Mouse (Mus musculus): ENCODE measurements around the gene Arvcf. TPM values are rescaled to one million over a fixed set of nuclear protein-coding genes. Genes with fewer than 3 reads are reported as not detected.

Arvcf gene
- polyA plus RNA-seq, 1 experiment = 11.6 TPM

DNA sequence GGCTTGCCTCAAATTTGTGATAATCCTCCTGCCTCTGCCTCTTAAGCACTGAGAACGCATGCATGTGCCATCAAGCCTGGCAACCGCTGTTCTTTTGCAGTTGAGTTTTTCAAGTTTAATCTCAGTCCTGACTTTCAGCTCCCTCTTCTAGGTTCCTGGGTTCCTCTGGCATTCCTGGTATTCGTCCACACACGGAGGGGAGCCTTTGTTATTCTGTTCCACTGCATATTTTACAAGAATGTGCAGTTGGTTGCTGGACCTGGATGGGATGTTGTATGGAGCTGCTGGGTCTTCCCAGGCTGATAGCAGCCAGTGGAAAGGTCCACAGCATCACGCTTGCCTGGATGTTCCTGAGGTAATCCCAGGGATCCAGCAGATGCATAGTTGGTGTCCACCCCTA is 37.4 kb downstream of the Arvcf start:
- 83% methylated on average over 5 of the region's 5 CpGs for WGBS
- DNase-seq (ENCODE audit: low read depth, low spot score) = no peak

DNA sequence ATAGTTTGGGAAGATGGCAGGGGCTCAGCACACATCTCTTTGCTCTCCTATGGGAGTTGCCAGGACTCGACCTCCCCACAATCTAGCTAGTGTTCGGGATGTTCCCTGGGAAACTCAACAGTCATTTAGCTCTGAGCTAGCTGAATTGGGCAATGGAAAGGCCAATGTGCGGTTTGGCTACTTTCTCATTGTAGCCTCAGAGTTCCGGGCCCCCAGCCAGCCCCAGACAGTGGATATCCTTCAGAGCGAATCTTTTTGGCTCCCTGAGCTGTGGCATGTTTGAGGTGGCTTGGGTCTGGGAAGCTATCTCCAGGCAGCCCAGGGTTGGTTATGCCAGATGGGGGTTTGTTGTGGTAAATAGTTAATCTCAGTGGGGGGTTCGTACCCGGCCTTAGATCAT is 38.5 kb downstream of the Arvcf start:
- 69% methylated on average over 7 of the region's 7 CpGs for WGBS

DNA sequence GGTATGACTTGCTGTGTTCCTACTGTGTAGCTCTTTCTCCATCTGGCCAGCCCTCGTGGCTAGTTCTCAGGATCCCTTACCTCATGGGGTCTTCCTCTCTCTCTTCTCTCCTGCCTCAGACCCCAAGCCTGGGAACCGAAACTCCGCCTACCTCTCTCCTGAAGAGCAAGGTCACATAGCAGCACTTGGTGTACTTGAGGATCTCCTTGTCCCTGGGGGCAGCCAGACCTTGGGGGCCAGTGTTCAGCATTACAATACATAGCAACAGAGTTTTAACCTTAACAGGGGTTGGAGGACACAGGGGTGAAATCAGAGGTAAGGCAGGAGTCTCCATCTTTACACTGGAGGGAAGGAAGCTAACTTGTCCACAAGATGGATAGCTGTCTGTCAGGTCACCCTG is 39.0 kb downstream of the Arvcf start:
- 72% methylated on average over 3 of the region's 3 CpGs for WGBS
- DNase-seq (ENCODE audit: low read depth, low spot score) = no peak

More for the DNA sequence above, 38.5 kb downstream of the Arvcf start:
- DNase-seq (ENCODE audit: low read depth, low spot score) = no peak

DNA sequence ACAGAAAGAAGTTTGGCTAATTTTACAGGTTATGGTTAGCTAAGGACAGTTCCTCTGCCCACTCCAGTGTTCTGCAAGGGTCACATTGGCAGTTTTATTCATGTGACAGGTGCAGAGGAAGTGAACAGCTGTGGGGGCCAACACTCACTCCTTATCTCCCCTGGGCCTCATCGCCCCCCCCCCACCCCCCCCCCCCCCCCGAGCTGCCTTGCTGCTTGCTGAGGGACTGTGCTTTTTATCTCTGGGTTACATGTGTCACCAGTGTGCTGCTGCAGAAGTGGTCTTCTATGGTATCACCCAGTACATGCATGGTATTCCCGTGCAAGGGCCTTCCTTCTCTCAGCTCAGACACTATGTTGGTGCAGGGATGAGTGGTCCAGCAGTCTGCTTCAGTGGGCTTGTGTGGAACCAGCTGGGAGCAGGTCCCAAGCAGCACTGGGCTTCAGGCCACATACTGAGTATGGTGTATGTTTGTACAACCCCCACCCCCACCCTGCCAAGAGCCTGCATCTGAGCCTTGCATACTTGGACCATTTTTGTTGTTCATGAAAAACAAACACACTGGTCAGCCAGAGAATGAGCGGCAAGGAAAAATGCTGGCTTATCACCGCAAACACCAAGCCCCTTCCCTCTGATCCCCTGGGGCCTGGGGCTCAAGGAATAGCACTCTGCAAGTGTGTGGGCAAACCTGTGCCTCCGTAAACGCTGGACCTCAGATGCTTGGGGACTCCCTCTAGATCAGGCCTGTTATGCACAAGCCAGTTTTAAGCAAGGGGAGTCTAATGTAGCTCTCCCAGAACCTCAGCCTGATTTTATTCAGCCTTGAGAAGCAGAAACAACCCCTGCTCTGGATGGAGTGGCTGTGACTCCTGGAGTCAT is 40.0 kb downstream of the Arvcf start:
- WGBS = 50% methylated on average over 7 of the region's 7 CpGs
- DNase-seq (ENCODE audit: low read depth, low spot score) = no peak

DNA sequence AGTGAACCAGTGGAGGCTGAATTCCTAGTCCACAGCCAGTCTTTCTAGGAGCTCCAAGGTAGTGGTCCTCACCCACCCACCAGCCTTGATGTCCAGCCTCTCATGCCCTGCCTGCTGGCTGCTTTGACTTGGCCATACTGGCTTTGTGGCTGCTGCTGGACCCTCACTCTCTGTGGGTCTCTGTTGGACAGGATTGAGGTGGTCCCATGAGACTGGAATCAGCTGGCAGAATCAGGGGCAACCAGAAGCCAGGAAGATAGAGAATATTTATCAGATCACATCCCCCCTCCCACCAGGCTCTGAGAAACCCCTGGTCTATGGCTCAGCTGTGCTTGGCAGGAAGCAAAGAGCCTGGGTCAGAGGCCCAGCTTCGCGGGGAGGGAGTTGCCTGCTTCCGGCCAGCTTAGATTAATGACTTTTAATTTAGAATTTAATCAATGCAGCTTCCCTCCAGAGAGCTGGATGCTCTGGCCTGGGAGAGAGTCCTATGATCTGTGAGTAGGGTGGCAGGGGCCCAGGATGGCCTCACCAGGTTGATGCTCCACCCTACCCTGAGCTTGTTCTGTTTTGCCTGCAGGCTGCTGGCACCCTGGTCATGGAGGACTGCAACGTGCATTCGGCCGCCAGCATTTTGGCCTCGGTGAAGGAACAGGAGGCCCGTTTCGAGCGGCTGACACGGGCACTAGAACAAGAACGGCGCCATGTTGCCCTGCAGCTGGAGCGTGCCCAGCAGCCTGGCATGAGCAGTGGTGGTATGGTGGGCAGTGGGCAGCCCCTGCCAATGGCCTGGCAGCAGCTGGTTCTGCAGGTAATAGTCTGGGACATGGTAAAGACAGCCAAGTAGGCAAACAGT is 40.8 kb downstream of the Arvcf start:
- WGBS = 90% methylated on average over 14 of the region's 14 CpGs
- no peak for DNase-seq (ENCODE audit: low read depth, low spot score)

DNA sequence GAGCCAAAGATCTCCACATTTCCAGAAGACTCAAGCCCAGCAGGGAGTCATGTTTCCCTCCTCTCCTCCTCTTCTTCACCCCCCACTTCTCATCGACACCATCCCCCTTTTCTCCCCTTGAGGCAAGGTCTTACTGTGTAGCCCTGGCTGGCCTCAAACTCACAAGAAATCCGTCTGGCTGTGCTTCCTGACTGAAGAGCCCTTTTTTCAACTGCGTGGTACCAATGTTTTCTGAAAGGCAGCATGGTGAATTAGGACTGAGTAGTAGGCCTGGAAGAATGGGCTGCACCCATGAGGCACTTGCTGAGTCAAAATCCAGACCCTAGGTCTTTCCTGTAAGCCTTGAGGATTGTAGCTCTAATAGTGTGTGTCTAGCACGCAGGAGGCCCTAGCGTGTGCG is 42.4 kb downstream of the Arvcf start:
- no peak for DNase-seq (ENCODE audit: low read depth, low spot score)
- WGBS = 84% methylated on average over 6 of the region's 6 CpGs

DNA sequence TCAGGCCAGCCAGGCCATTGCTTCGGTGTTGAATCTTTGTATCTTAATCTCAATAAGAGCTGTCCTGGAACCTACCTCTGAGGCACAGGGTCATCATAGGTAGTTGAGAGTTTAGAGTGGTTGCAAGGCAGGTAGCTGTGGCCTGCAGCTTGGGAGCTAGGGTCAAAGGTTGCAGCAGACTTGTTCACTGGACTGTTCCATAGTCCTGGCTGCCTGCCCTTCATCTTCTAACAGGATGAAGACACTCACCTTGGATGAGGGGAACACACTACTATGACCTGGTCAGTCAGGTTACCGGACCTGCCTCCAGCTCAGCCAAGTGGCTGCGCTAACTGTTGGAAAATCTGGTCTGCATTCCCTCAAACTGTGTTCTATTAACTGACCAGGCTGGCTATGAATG is 43.1 kb downstream of the Arvcf start:
- WGBS = 97% methylated on average over 3 of the region's 3 CpGs
- no peak for DNase-seq (ENCODE audit: low read depth, low spot score)

DNA sequence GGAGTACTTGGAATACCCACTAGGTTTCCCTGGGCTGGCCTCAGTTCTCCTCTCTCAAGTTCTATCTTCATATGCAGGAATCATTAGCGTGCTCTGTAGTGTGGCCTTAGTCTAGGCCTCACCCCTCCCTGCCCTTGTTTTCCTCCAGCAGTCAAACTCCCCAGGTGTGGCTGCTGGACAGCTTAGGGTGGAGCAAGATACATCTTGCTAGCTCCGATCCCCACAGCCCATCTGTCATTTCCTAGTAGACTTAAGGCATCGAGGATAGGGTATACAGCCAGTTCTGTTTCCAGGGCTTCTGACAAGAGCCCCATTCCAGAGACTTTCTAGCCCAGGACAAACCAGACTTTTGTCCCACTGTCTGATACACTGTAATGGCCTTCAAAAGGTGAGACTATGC is 43.7 kb downstream of the Arvcf start:
- DNase-seq (ENCODE audit: low read depth, low spot score) = no peak

DNA sequence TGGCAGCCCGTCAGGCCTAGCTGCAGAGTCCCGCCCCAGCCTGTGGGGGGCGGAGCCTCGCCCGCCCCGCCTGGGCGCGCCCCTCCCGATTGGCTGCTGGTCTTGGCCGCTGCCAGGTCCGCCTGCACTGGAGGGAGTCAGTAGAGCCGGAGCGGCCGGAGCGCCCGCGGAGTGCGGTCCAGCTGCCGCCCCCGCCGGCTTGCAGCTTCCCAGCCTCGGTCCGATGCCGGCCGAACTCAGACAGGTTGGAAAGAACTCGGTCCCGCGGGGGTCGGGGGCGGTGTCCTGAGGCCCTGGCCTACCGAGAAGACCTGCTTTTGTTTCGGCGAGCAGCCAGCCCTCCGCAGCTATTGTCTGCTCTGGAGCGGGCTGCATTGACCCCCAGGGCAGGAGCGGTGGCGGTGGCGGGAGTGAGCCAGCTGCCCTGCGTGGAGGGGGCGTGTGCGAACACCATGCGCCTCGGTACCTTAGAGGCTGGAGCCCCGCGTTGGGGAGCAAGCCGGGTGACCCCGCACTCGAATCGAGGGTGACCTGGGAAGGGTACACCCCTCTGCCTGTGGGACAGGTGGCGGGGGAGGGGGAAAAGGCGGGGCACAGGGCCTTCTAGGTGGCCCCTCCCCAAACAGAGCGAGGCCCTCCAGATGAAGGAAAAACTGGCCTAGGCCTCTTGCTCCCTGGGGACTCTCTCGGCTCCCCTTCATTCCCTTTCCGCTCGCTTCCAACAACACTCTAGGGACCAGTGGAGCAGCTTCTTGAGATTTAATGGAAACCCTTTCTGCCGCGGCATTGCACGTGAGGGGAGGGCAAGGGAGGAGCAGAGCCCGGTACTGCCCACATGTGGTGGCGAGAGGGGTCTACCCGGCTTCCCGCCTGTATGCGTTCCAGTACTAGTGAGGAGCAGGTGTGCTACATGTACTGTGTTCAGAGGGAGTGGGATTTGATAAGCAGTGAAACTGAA is 44.8 kb downstream of the Arvcf start:
- DNase-seq (ENCODE audit: low read depth, low spot score) = peak; percentile 46
- 1% methylated on average over 62 of the region's 63 CpGs for WGBS

More for the DNA sequence above, 43.7 kb downstream of the Arvcf start:
- WGBS = 75% methylated on average over 3 of the region's 3 CpGs

DNA sequence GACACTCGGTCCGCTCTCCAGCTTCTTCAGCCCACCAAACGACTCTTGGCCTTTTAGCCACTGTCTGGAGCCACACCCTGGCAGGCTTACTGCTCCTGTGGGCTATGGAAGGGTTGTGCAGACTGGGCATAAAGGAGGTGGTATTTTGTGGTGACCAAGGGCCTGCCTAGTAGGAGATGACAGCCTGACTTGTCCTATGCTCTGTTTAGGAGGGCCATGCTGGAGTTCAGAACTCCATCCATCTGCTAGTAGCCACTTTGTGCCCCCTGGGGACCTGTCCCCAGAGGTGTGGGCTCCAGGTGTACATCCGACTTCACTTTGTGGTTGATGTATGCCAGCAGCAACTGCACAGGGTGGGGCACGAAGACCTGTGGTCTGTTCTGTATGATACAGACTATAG is 45.6 kb downstream of the Arvcf start:
- 67% methylated on average over 5 of the region's 5 CpGs for WGBS
- DNase-seq (ENCODE audit: low read depth, low spot score) = no peak

DNA sequence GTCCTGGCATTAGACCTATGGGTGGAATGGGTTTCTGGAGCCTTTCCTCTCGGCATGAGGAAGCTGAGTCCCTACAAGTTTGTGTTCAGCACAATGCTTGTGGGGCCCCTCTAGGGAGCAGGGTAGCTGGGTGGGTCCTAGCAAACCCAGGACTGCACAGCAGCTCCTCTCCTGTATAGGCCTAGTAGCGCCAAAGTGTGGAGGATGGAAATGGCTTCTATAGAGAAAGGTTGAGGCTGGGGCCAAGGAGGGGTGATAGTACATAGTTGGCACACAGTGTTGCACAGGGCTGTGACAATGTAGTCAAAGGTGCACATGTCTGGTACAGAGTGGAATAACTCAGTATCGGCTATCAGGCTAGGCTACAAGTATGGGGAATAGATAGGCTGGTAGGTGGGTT is 46.1 kb downstream of the Arvcf start:
- 85% methylated on average over 3 of the region's 3 CpGs for WGBS

DNA sequence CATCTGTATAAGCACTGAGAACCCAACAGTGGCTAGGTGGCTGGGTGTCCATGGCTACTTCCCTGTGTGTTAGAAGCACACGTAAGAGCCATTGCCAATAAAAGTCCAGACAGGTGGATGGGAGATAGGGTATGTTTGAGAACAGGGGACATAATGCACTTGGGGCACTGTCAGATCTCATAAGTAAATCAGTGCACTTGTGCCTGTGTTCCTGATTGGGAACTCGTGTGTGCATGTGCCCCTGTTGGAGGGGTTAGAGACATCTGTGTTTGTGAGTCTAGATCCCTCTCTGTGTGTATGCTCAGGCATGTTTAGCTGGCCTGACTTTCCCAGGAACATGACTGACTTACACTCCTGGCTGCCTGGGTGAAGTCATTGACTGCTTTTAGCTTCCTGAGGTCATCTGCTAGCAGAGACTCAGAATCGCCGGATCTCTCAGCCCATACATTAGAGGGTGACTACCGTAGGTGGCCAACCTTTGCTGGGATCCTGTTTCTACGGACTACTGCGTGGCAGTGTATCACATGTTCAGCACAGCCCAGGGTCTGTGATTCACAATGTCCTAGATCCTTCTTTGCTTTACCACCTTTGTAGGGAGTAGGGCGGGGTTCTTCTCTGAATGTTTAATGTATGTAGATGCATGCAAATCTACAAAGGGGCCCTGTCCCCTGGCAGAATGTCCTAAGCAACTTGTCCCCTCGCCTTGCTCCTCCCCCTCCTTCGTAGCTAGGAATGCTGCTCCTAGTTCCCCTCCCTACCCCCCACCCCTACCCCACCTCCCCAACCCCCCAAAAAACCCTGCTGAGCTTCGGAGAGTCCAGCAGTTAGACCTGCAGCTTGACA is 47.0 kb downstream of the Arvcf start:
- DNase-seq (ENCODE audit: low read depth, low spot score) = no peak
- WGBS = 72% methylated on average over 11 of the region's 11 CpGs

More for the DNA sequence above, 46.1 kb downstream of the Arvcf start:
- DNase-seq (ENCODE audit: low read depth, low spot score) = no peak

DNA sequence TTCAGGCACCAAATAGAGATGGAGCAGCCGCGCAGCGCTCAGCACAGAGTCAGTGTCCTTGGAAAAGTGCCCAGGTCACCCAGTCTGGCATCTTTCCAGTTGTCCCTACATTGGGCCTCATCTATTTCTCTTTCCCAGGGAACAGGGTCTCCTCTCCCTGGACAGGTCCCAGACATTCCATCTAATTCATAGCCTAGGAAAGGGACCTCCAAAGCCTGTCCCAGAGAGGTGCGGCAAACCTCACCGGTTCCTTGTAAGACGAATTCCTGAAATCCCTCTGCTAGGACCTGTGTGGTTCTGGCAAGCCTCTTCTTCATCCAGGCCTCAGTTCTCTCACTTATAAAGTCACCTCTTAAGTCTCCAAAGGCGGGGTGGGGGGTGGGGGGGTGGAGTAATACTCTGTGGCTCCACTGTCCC is 47.6 kb downstream of the Arvcf start:
- no peak for DNase-seq (ENCODE audit: low read depth, low spot score)

DNA sequence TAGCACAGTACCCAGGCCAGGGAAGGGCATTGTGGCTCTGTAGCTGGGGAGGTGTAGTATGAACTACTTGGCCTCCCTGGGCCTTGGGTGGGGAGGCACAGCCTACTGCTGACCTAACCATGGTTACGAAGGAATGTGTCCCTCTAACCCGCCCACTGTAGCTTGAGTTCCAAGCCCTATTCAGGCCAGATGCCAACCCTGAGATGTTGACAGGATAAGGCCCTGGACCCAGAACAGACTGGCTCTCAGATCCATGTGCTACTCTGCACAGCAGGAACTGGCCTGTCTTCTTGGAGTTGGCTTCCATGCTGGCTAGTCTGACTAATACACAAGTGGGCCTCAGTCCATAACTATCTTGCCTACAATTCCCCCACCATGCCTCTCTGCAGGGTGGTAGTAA is 48.2 kb downstream of the Arvcf start:
- 41% methylated on average over 2 of the region's 2 CpGs for WGBS
- DNase-seq (ENCODE audit: low read depth, low spot score) = no peak

More for the DNA sequence above, 47.6 kb downstream of the Arvcf start:
- WGBS = 71% methylated on average over 6 of the region's 7 CpGs

DNA sequence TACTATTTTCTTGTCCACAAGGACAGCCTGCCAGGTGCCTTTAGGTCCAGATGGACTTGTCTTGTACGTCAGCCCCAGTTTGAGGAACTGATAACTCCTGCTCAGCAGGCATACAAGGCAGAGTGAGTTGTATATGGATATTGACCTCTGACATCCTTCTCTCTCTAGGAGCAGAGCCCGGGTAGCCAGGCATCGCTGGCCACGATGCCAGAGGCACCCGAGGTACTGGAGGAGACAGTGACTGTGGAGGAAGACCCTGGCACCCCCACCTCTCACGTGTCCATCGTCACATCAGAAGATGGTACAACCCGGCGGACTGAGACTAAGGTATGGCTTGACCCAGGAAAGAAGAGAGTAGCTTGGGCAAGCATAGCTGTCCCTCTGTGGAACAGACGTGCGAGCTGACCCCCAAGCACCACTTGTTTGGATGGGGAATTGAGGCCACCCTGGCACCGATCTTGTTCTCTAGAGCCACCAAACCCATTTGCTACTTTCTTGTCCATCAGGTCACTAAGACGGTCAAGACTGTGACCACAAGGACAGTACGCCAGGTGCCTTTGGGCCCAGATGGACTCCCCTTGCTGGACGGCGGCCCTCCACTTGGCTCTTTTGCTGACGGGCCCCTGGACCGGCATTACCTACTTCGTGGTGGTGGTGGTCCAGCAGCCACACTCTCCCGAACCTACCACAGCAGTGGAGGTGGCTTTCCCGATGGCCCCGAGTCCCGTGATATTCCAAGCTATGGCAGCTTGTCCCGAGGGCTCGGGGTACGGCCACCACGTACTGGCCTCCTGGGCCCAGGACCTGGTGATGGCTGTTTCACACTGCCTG is 49.0 kb downstream of the Arvcf start:
- 95% methylated on average over 27 of the region's 27 CpGs for WGBS
- DNase-seq (ENCODE audit: low read depth, low spot score) = no peak

DNA sequence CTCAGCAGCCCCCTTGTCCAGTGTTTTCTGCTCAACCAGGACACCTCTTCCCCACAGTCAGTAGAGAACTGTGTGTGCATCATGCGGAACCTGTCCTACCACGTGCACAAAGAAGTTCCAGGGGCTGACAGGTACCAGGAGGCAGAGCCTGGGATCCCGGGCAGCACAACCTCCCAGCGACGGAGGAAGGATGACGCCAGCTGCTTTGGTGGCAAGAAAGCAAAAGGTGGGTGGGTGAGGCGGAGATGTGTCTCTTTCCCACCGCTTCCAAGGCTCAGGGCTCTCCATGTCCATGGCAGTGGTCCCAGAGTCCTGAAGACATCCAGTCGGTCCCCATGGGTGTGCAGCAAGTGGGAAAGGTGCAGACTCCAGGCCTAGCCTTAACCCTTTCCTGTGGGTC is 52.0 kb downstream of the Arvcf start:
- WGBS = 78% methylated on average over 9 of the region's 9 CpGs
- no peak for DNase-seq (ENCODE audit: low read depth, low spot score)

DNA sequence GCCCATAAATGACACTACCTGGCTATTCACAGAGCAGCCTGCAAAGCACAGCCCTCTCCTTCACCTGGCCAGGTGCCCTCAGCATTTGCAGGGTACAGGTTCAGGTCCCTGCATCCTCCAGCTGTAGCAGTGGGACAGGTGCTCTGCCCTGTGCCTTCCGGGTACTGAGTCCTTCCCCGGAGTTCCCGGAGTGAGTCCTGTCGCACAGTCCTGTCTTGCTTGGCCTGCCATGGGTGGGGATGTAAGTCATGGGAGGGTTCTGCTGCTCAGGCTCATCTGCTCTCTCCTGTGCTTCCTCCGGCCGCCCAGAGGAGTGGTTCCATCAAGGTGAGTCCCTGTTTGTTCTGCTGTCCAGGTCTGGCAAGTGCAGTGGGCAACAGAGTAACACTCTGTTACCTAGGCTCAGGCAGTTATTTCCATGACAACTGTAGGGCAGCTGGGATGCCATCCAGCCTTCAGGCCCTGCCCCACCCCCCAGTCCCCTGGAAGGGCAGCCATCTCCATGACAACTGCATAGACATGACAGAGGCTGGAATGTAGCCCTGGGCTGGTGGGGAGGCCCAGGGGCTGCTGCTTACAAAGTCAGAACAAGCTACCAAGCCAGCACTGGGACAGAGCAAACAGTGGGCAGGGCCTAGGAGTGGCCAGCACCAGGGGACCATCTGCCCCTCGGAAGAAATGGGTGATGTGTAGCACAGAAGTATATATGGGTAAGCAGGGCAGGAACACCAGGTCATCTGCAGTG is 52.7 kb downstream of the Arvcf start:
- WGBS = 62% methylated on average over 7 of the region's 7 CpGs
- no peak for DNase-seq (ENCODE audit: low read depth, low spot score)

All from large intestine, adult 2 months (tissue).